Mouse (Mus musculus): ENCODE results near the gene Ttc19. TPM values are rescaled to one million over a fixed set of nuclear protein-coding genes. Genes with fewer than 3 reads are reported as not detected.

The Ttc19 gene
- total and polyA plus RNA-seq, 3 experiments = 11.4 to 12.7 TPM; not detected in 1

DNA sequence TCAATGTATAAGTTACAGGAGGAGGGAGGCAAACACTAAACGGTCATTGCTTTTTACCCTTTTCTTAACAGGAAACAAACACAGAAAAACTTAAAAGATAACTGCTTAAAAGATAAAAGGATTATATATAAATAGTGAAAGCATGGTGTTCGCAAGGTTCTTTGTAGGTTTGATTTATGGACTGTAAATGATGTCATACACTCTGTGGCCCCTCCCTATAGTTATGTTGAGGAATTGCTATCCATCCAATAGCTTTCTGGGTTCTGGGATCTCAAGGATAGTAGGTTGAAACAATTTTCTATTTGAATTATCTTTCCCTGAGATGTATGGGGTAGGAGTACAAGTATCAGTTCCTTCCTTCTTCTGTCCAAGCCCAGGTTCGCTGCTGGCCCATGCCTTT is 38.8 kb downstream of the Ttc19 start:
- H3K4me3 ChIP-seq (ENCODE audit: control insufficient read depth in 1 of 2, insufficient read depth in 1 of 2, low read depth in 2 of 2, low read length in 2 of 2) = no peak overlapping the region
- TF ChIP-seq UBTF (IDR thresholded peaks at IDR 0.05; ENCODE audit: borderline replicate concordance, insufficient read depth, low read depth, low read length) = no peak
- no peak for TF ChIP-seq CTCF (IDR thresholded peaks at IDR 0.05 in 2 of 3, conservative IDR thresholded peaks at IDR 0.05 in 1 of 3; ENCODE audit: control insufficient read depth in 1 of 3, insufficient read depth in 1 of 3, low read depth in 2 of 3, low read length in 3 of 3, poor library complexity in 1 of 3, severe bottlenecking in 1 of 3)
- no peak for TF ChIP-seq BHLHE40 (IDR thresholded peaks at IDR 0.05; ENCODE audit: borderline replicate concordance, low read depth, low read length)
- no peak for TF ChIP-seq TAL1 (IDR thresholded peaks at IDR 0.05; ENCODE audit: low read length)
- no peak for TF ChIP-seq CHD2 (IDR thresholded peaks at IDR 0.05; ENCODE audit: low read length)
- no peak for TF ChIP-seq USF1 (IDR thresholded peaks at IDR 0.05; ENCODE audit: low read depth, low read length)

DNA sequence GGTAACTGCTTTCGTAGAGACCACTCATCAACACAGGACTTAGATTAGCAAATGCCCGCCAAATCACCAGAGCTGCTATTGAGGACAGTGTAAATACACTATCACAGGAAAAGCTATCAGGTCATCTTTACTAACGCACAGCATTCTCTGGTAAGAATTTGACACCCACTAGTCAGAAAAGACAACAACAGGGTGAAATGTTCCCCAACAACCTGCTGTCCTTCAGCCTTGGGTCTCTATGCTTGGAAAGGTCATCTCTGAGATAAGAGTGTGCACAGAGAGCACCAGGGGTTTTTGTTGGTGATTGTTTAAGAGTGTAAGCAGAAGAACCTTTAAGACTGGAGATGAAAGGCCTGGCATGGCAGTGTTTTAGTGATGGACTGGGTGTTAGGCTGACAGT is 42.4 kb downstream of the Ttc19 start:
- Histone ChIP-seq H3K4me1 (ENCODE audit: control insufficient read depth in 1 of 2, insufficient read depth in 2 of 2, low read length in 2 of 2) (no peaks in the 10 kb centered on the region), H3K27me3 (ENCODE audit: control insufficient read depth in 1 of 2, insufficient read depth in 2 of 2, low read length in 2 of 2) (no peaks in the 10 kb centered on the region), H3K79me2 (ENCODE audit: control insufficient read depth, insufficient read depth, low read length, poor library complexity) (no peaks in the 10 kb centered on the region), H3K27ac (ENCODE audit: control insufficient read depth, low read depth, low read length) (no peak overlapping the region), H3K9ac (ENCODE audit: control insufficient read depth, low read depth, low read length, poor library complexity, severe bottlenecking) (no peak overlapping the region), H3K9me3 (replicated peaks; ENCODE audit: insufficient read depth, low read length) (no peaks in the 10 kb centered on the region), H3K36me3 (ENCODE audit: control insufficient read depth in 1 of 2, insufficient read depth in 2 of 2, low read length in 2 of 2) (peaks cover 0 to 55% of the 10 kb centered on the region in 2 experiments; a peak in 3 of 4 replicates), H3K4me3 (ENCODE audit: control insufficient read depth in 1 of 2, insufficient read depth in 1 of 2, low read depth in 2 of 2, low read length in 2 of 2) (no peak overlapping the region)
- TF ChIP-seq USF2 (IDR thresholded peaks at IDR 0.05; ENCODE audit: borderline replicate concordance in 1 of 2, insufficient read depth in 1 of 2, low read depth in 1 of 2, low read length in 2 of 2) (0 out of 4 replicates have a peak, but pooled peaks of 1 of the 2 experiments have one; percentile 5), E2F4 (IDR thresholded peaks at IDR 0.05; ENCODE audit: borderline replicate concordance, low read depth, low read length) (no peak), TBP (IDR thresholded peaks at IDR 0.05; ENCODE audit: low read depth, low read length) (no peak), CHD1 (IDR thresholded peaks at IDR 0.05; ENCODE audit: low read depth, low read length) (no peak)
- no peak for DNase-seq (ENCODE audit: low read depth, low spot score)

More for the DNA sequence above, 38.8 kb downstream of the Ttc19 start:
- Histone ChIP-seq H3K9ac (ENCODE audit: control insufficient read depth, low read depth, low read length, poor library complexity, severe bottlenecking) (no peak overlapping the region), H3K27ac (ENCODE audit: control insufficient read depth, low read depth, low read length) (no peak overlapping the region), H3K27me3 (ENCODE audit: control insufficient read depth in 1 of 2, insufficient read depth in 2 of 2, low read length in 2 of 2) (no peaks in the 10 kb centered on the region), H3K4me1 (ENCODE audit: control insufficient read depth in 1 of 2, insufficient read depth in 2 of 2, low read length in 2 of 2) (no peaks in the 10 kb centered on the region), H3K9me3 (replicated peaks; ENCODE audit: insufficient read depth, low read length) (no peaks in the 10 kb centered on the region), H3K36me3 (ENCODE audit: control insufficient read depth in 1 of 2, insufficient read depth in 2 of 2, low read length in 2 of 2) (peaks cover 0 to 54% of the 10 kb centered on the region in 2 experiments; a peak in 3 of 4 replicates), H3K79me2 (ENCODE audit: control insufficient read depth, insufficient read depth, low read length, poor library complexity) (no peaks in the 10 kb centered on the region)
- no peak for DNase-seq (ENCODE audit: low read depth, low spot score)

DNA sequence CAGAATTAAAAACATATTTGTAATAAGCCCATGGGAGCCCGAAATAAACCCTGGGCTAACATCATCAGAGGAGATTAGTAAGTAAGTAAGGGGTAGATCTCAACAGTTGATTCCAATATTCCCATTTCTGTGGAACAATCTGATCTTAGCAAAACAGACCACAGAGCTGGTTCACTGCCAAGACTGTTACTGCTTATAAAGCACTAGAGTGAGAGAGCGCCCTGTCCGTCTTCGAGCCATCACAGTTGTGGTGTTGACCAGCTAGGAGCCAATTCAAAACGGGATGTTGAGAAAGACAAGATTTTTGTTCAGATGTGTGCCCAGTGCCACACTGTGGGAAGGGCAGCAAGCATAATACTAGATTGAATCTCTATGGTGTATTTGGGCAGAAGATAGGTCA is 49.9 kb downstream of the Ttc19 start:
- peaks cover 10 to 14% of the 10 kb centered on the region in 2 experiments for H3K4me1 ChIP-seq (ENCODE audit: control insufficient read depth in 1 of 2, insufficient read depth in 2 of 2, low read length in 2 of 2)

More for the DNA sequence above, 49.9 kb downstream of the Ttc19 start:
- Histone ChIP-seq H3K4me3 (ENCODE audit: control insufficient read depth in 1 of 2, insufficient read depth in 1 of 2, low read depth in 2 of 2, low read length in 2 of 2) (no peak overlapping the region), H3K36me3 (ENCODE audit: control insufficient read depth in 1 of 2, insufficient read depth in 2 of 2, low read length in 2 of 2) (peaks cover 28 to 46% of the 10 kb centered on the region in 2 experiments), H3K79me2 (ENCODE audit: control insufficient read depth, insufficient read depth, low read length, poor library complexity) (no peaks in the 10 kb centered on the region; the same call in 1 of the 2 replicates), H3K9ac (ENCODE audit: control insufficient read depth, low read depth, low read length, poor library complexity, severe bottlenecking) (no peak overlapping the region), H3K27me3 (ENCODE audit: control insufficient read depth in 1 of 2, insufficient read depth in 2 of 2, low read length in 2 of 2) (no peaks in the 10 kb centered on the region), H3K27ac (ENCODE audit: control insufficient read depth, low read depth, low read length) (no peak overlapping the region), H3K9me3 (replicated peaks; ENCODE audit: insufficient read depth, low read length) (no peaks in the 10 kb centered on the region)
- TF ChIP-seq ZNF384 (IDR thresholded peaks at IDR 0.05; ENCODE audit: low read depth, low read length) (no peak), RCOR1 (IDR thresholded peaks at IDR 0.05; ENCODE audit: low read depth, low read length) (no peak), ETS1 (IDR thresholded peaks at IDR 0.05; ENCODE audit: low read depth, low read length) (no peak), GABPA (IDR thresholded peaks at IDR 0.05; ENCODE audit: low read depth, low read length) (no peak), KAT2A (conservative IDR thresholded peaks at IDR 0.05; ENCODE audit: low read depth, low read length) (no peak), SMC3 (IDR thresholded peaks at IDR 0.05; ENCODE audit: low read depth, low read length) (no peak), NELFE (IDR thresholded peaks at IDR 0.05; ENCODE audit: low read depth, low read length) (no peak), NRF1 (IDR thresholded peaks at IDR 0.05; ENCODE audit: insufficient read depth, low read depth, low read length, poor library complexity, severe bottlenecking) (no peak), CTCF (IDR thresholded peaks at IDR 0.05 in 2 of 3, conservative IDR thresholded peaks at IDR 0.05 in 1 of 3; ENCODE audit: control insufficient read depth in 1 of 3, insufficient read depth in 1 of 3, low read depth in 2 of 3, low read length in 3 of 3, poor library complexity in 1 of 3, severe bottlenecking in 1 of 3) (no peak), MAZ (IDR thresholded peaks at IDR 0.05; ENCODE audit: low read depth, low read length) (no peak), EP300 (IDR thresholded peaks at IDR 0.05; ENCODE audit: low read depth in 1 of 2, low read length in 2 of 2) (no peak), RAD21 (IDR thresholded peaks at IDR 0.05; ENCODE audit: low read depth, low read length) (no peak), GATA1 (IDR thresholded peaks at IDR 0.05; ENCODE audit: low read depth, low read length) (no peak), POLR2AphosphoS5 (IDR thresholded peaks at IDR 0.05; ENCODE audit: borderline replicate concordance, low read depth, low read length) (no peak), ZMIZ1 (IDR thresholded peaks at IDR 0.05; ENCODE audit: low read depth, low read length) (no peak; the same call in 1 of the 2 replicates)
- no peak for DNase-seq (ENCODE audit: low read depth, low spot score)
